Mouse (Mus musculus): ENCODE measurements at regions not wholly inside any gene's neighbourhood (a gene's known extent, or its start where the extent isn't known, plus 50 kb on each side); places are given as distances from the start of the nearest gene placed in this dataset.

GRCm38 (mm10) chr2:147979660-147980364, 67.0 kb downstream of the Foxa2 start:
- TF ChIP-seq CTCF (IDR thresholded peaks at IDR 0.05; ENCODE audit: low read depth) (no peak), EP300 (IDR thresholded peaks at IDR 0.05; ENCODE audit: low read depth) (no peak)
